In the genomic region with DNA sequence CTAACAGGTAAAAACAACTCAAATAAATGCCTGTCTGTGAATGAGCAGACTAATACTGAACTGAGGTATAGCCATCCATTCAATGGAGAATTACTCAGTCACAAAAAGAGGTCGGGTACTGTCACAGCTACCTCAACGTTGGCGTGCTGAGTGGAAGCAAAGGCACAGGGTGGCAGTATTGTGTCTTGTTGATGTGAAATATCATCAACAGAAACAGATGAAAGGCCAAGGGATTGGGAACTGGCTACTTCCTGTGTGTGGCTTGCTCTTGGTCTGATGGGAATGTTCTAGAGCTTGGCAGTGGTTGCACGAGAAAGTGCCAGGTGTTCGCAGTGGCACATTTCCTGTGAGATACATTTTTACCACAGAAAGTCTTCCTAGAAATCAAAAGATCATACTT, we compare ENCODE assay signal across 8 mouse cellular contexts.
DNase-seq lines count a peak whose midpoint lies in the region; ATAC-seq and TF ChIP-seq lines count a peak whose summit lies in the region.

No protein-coding gene starts in this region.

- TF ChIP-seq CTCF in Patski (IDR thresholded peaks at IDR 0.05) = peak; percentile 31

- H3K9me3 ChIP-seq in heart, embryonic 11.5 days (replicated peaks; ENCODE audit: control insufficient read depth, low read length) = no peaks in the 10 kb centered on the region

- H3K4me1 ChIP-seq in heart, embryonic 11.5 days (ENCODE audit: control insufficient read depth, insufficient read depth, low read length) = no peaks in the 10 kb centered on the region

- POLR2A ChIA-PET in Patski (lab: Charles Lee) = no interaction called here

- CTCF ChIA-PET in Patski (lab: Charles Lee) = interaction anchor here (0.6 to 3.6 kb wide), 6 partner anchors 9 to 94 kb away, joined by 3 to 10 read pairs (median 4); no protein-coding TSS in a partner anchor

- no peaks in the 10 kb centered on the region for H3K27me3 ChIP-seq in Patski
- H3K27me3 ChIP-seq in heart, embryonic 11.5 days (ENCODE audit: control insufficient read depth, insufficient read depth, low read length) = no peaks in the 10 kb centered on the region

- no peak overlapping the region for H3K9ac ChIP-seq in heart, embryonic 11.5 days (ENCODE audit: low read depth, low read length)

- H3K4me3 ChIP-seq in heart, embryonic 11.5 days (ENCODE audit: low read depth, low read length) = no peak overlapping the region

- WGBS in heart, embryonic 11.5 days (ENCODE audit: insufficient replicate concordance) = 76% methylated on average over 5 of the region's 5 CpGs

- no peak overlapping the region for H3K4me2 ChIP-seq in heart, embryonic 11.5 days

- in situ Hi-C loops in Patski (cut with MboI; ENCODE audit: low pct_unique_long_range_greater_than_20kb) = no loop called here

- no peak for ATAC-seq in Patski
- ATAC-seq in megakaryocyte progenitor cell, adult 5-6 weeks (replicated peaks; ENCODE audit: poor library complexity) = peak; percentile 49
- ATAC-seq in heart, embryonic 11.5 days (replicated peaks; ENCODE audit: insufficient number of reproducible peaks, low FRiP score, low TSS enrichment) = no peak

- H3K36me3 ChIP-seq in heart, embryonic 11.5 days (ENCODE audit: control insufficient read depth, insufficient read depth, low read length) = no peaks in the 10 kb centered on the region

- peak; percentile 20 for DNase-seq in layer of hippocampus, adult 9-11 months
- no peak for DNase-seq in layer of hippocampus, postnatal 36 days
- no peak for DNase-seq in Patski (ENCODE audit: low read depth, low spot score)
- peak; percentile 14 to 51 for DNase-seq in cerebellum, postnatal 25 days
- DNase-seq in spleen, postnatal 36 days (ENCODE audit: low spot score in 2 of 2) = no peak
- no peak for DNase-seq in ovary, postnatal 36 days (ENCODE audit: low spot score)

- H3K27ac ChIP-seq in heart, embryonic 11.5 days (ENCODE audit: low read depth, low read length) = no peak overlapping the region

Comparison
In these comparisons a context has a peak if more than half of its experiments do, and no peak if none do; other contexts are left out.
1. DNase-seq: peak in layer of hippocampus, adult 9-11 months (single experiment) and cerebellum, postnatal 25 days (2 of 2); none in layer of hippocampus, postnatal 36 days (0 of 2), Patski (single experiment), spleen, postnatal 36 days (0 of 2) and ovary, postnatal 36 days (single experiment).